Mouse (Mus musculus): ENCODE measurements at regions not wholly inside any gene's neighbourhood (a gene's known extent, or its start where the extent isn't known, plus 50 kb on each side); places are given as distances from the start of the nearest gene placed in this dataset.

DNA sequence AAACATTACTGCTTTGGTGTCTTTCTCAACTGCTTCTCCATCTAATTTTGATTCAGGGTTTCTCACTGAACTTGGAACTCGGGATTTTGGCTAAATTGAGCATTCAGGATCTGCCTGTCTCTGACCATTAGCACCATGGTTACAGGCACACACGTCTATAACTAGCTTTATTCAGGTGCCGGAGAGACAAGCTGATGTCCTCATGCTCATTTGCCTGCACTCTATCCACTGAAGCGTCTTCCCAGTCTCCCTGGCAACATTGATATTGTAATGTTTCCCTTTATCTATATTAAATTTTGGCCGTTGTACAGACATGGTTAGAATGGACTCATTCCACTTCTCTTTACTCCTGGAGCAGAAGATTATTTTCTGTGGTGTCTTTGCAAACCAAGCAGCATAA is 520.3 kb downstream of the Lmo7 start:
- DNase-seq (ENCODE audit: low spot score) = no peak
- no peak overlapping the region for H3K4me2 ChIP-seq (replicated peaks; ENCODE audit: low read depth)
- H3K4me3 ChIP-seq (ENCODE audit: low read depth, low read length) = no peak overlapping the region
- WGBS = 86% methylated on average over 5 of the region's 5 CpGs
- no peaks in the 10 kb centered on the region for H3K9me3 ChIP-seq (ENCODE audit: control insufficient read depth, low read length)
- no peaks in the 10 kb centered on the region for H3K4me1 ChIP-seq (replicated peaks; ENCODE audit: control insufficient read depth, insufficient read depth)
- no peak overlapping the region for H3K27ac ChIP-seq (replicated peaks)
- no peak for TF ChIP-seq EP300 (optimal IDR thresholded peaks at IDR 0.05)
- no peak overlapping the region for H3K9ac ChIP-seq (ENCODE audit: low read length)
- ATAC-seq (ENCODE audit: low FRiP score, low TSS enrichment) = no peak
- H3K36me3 ChIP-seq (ENCODE audit: control insufficient read depth, insufficient read depth, low read length) = no peaks in the 10 kb centered on the region
- no peaks in the 10 kb centered on the region for H3K27me3 ChIP-seq (ENCODE audit: control insufficient read depth, insufficient read depth, low read length)

DNA sequence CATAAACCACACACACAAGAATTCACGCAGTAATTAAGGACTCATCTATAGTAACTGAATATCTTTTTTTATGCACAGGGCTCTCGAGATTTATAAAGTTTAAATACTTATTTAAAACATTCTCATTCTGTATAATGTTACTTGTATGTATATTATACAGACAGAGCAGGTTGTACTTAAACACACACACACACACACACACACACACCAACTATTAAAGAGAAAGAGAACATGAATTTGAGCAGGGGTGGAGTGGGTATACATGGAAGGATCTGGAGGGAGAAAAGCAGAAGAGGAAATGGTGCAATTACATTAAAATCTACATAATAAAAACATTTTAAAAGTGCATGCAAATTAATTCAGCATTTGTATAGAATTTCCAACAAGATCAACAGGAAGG is 518.8 kb downstream of the Lmo7 start:
- Histone ChIP-seq H3K27ac (replicated peaks) (no peak overlapping the region), H3K4me2 (replicated peaks; ENCODE audit: low read depth) (no peak overlapping the region), H3K9ac (ENCODE audit: low read length) (no peak overlapping the region), H3K4me1 (replicated peaks; ENCODE audit: control insufficient read depth, insufficient read depth) (no peaks in the 10 kb centered on the region), H3K36me3 (ENCODE audit: control insufficient read depth, insufficient read depth, low read length) (no peaks in the 10 kb centered on the region), H3K27me3 (ENCODE audit: control insufficient read depth, insufficient read depth, low read length) (no peaks in the 10 kb centered on the region), H3K9me3 (ENCODE audit: control insufficient read depth, low read length) (no peaks in the 10 kb centered on the region), H3K4me3 (ENCODE audit: low read depth, low read length) (no peak overlapping the region)
- no peak for DNase-seq (ENCODE audit: low spot score)
- TF ChIP-seq CTCF (IDR thresholded peaks at IDR 0.05; ENCODE audit: low read depth) = no peak
- TF ChIP-seq EP300 (optimal IDR thresholded peaks at IDR 0.05) = no peak
- 70% methylated on average over 2 of the region's 2 CpGs for WGBS
- ATAC-seq (ENCODE audit: low FRiP score, low TSS enrichment) = no peak

DNA sequence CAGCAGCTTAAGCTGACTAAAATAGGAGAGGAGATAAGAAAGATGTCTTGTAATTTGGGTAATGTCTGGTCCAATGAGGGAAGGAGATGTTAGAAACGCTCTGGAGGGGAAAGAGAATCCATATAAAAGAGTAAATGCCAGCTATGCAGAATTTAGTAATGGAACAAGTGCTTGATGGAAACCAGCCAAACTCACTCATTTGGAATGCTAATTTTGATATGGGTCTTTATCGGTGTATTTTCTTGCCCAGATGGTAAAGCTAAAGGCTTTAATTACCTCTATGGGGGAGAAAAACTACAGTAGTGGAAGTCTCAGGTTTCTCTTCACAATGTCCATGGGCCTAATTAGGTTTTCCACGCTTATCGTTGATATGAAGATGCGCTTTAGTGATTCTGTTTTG is 518.3 kb downstream of the Lmo7 start:
- no peak for TF ChIP-seq EP300 (optimal IDR thresholded peaks at IDR 0.05)
- TF ChIP-seq CTCF (IDR thresholded peaks at IDR 0.05; ENCODE audit: low read depth) = no peak
- Histone ChIP-seq H3K27ac (replicated peaks) (no peak overlapping the region), H3K4me3 (ENCODE audit: low read depth, low read length) (no peak overlapping the region), H3K27me3 (ENCODE audit: control insufficient read depth, insufficient read depth, low read length) (no peaks in the 10 kb centered on the region), H3K4me1 (replicated peaks; ENCODE audit: control insufficient read depth, insufficient read depth) (no peaks in the 10 kb centered on the region), H3K36me3 (ENCODE audit: control insufficient read depth, insufficient read depth, low read length) (no peaks in the 10 kb centered on the region), H3K4me2 (replicated peaks; ENCODE audit: low read depth) (no peak overlapping the region), H3K9me3 (ENCODE audit: control insufficient read depth, low read length) (no peaks in the 10 kb centered on the region), H3K9ac (ENCODE audit: low read length) (no peak overlapping the region)
- 84% methylated on average over 5 of the region's 5 CpGs for WGBS
- DNase-seq (ENCODE audit: low spot score) = no peak
- no peak for ATAC-seq (ENCODE audit: low FRiP score, low TSS enrichment)

DNA sequence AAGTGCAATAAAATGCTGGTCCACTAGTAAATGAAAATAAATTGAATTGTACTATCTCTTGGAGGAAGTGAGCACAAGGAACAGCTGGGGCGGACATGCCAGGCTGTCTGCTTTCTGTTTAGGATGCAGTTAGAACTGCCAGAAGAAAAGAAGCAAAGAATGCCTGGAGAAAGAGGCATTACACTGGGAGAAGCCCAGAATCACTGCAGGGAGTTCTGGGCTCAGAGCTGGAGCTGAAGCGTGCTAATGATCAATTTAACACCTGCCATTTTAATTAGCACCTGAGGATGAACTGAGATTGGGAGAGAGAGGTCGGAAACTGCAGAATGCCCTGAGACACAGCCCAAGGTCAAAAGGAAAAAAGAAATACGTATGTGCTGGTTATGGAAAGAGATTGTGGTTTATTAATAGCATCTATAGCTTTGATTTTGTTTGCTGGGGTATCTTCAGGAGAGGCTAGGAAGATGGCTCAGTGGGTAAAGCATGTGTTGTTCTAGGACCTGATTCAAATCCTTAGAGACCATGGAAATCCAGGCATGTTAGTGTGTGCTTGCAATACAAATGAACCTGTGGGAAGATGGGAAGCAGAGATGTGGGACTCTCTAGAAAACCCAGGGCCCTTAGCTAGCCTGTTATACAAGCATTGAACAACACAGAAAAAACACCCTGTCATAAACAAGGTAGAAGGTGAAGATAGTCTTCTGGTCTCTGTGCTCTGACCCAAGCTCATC is 514.2 kb downstream of the Lmo7 start:
- Histone ChIP-seq H3K27me3 (ENCODE audit: control insufficient read depth, insufficient read depth, low read length) (no peaks in the 10 kb centered on the region), H3K9ac (ENCODE audit: low read length) (no peak overlapping the region), H3K36me3 (ENCODE audit: control insufficient read depth, insufficient read depth, low read length) (no peaks in the 10 kb centered on the region), H3K27ac (replicated peaks) (no peak overlapping the region), H3K9me3 (ENCODE audit: control insufficient read depth, low read length) (no peaks in the 10 kb centered on the region), H3K4me1 (replicated peaks; ENCODE audit: control insufficient read depth, insufficient read depth) (no peaks in the 10 kb centered on the region), H3K4me2 (replicated peaks; ENCODE audit: low read depth) (no peak overlapping the region), H3K4me3 (ENCODE audit: low read depth, low read length) (no peak overlapping the region)
- TF ChIP-seq EP300 (optimal IDR thresholded peaks at IDR 0.05) (no peak), CTCF (IDR thresholded peaks at IDR 0.05; ENCODE audit: low read depth) (no peak)
- ATAC-seq (ENCODE audit: low FRiP score, low TSS enrichment) (no peak), DNase-seq (ENCODE audit: low spot score) (no peak)
- 61% methylated on average over 4 of the region's 4 CpGs for WGBS

DNA sequence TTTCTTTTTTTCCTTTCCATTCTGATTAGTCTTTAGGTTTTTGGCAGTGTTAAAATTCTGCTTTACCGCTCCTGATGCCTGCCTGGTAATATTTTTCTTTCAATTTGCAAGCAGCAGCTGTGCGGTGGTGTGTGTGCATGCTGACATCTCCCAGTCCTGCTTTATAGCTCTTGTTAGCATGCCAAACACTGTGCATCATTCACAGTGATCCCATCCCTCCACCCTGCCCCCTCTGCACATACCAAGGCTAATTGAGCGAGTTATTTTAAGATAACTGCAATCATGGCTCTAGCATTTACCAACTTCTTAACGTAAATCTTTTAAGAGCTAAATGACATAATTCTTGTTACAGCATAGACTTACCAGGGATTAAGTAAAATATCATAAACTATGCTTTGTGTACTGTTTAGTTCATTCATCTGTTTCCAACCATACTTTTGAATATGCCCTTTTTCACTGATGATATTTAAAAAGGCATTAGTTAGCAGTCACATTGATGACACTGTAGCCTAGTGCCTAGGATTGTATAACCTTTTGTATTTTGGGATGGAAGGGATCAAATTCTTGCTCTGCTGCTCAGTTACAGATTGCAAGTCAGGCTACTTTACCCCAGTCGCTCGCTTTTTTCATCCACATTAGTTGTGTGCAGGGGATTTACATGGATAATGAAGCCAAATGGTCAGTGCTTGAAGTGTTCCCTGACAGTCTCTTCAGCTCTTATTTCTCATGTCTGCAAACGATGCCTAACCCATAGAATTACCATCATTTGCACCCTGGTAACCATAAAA is 487.0 kb downstream of the Lmo7 start:
- ATAC-seq (ENCODE audit: low FRiP score, low TSS enrichment) = no peak
- Histone ChIP-seq H3K27me3 (ENCODE audit: control insufficient read depth, insufficient read depth, low read length) (no peaks in the 10 kb centered on the region), H3K4me2 (replicated peaks; ENCODE audit: low read depth) (no peak overlapping the region), H3K4me3 (ENCODE audit: low read depth, low read length) (no peak overlapping the region), H3K27ac (replicated peaks) (no peak overlapping the region), H3K9ac (ENCODE audit: low read length) (no peak overlapping the region), H3K36me3 (ENCODE audit: control insufficient read depth, insufficient read depth, low read length) (no peaks in the 10 kb centered on the region), H3K9me3 (ENCODE audit: control insufficient read depth, low read length) (no peaks in the 10 kb centered on the region), H3K4me1 (replicated peaks; ENCODE audit: control insufficient read depth, insufficient read depth) (no peaks in the 10 kb centered on the region)
- 42% methylated on average over 7 of the region's 7 CpGs for WGBS
- TF ChIP-seq EP300 (optimal IDR thresholded peaks at IDR 0.05) (no peak), CTCF (IDR thresholded peaks at IDR 0.05; ENCODE audit: low read depth) (no peak)
- no peak for DNase-seq (ENCODE audit: low spot score)

Measured in stomach, postnatal 0 days (tissue).